Mouse (Mus musculus) CD4-positive helper T cell, adult 2 months (primary cell): ENCODE results near the gene Fam122a.
A peak's percentile ranks its signal among the peaks of the same experiment; 100 is the strongest.

Source experiments
- DNase-seq: peaks from one replicate; pipeline ENCODE4 v3.0.0-alpha.2; 2012; ENCODE audit warnings: low read depth, missing footprints, low spot score

The Fam122a gene

DNA sequence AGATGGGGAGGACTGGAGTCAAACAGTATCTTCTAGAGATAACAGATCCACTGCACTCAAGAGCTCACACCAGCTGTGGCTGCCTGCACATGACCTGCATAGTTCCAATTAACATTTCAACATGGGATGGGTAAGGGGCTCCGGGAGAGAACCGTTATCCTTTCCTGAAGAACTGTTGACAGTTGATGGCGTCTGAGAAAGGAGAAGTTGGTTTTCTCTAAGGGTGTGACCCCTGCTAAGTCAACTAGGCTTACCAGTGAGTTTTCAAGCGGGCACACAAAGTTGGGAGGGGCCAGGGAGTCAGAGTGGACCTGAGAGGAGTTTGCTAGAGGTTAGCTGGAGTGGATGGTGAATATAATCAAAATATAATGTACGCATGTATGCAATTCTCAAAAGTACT, 13.1 kb upstream of the Fam122a start:
- no peak for DNase-seq

DNA sequence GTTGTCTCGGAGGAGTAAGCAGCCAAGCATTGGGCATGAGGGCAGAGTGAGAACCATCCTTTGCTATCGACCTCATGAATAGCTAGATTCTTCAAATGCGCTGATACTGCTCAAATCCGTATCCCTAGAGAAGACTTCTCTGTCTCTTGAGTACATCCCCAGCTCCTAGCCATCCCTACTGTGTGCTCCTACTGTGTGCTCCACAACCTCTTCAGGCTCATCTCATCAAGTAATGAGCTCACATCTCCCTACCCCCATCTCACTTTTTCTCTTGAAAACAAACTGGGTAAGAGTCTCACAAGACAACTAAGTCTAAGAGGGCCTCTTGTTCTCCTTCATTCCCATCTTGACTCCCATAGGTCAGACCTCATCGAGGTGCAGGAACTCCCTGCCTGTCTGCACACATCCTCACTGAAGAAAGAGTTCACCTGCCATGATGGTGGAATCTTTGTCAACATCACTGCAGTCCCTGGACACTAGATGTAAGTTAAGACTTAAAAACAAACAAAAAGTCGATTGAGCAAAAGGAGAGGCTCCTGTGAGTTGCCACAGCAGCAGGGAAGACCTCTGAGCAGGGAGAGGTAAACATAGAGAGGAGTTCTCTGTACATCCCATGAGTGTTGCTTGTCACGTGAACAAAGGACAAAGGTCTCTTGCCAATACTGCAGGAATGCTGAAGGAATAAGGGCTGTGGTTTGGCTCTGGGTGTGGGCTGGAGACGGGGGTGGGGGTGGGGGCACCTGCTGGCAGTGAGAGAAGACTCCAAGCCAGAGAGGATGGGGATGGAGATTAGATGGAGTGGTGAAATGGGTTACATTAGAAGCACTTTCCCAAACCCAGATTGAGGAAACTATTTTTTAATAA, 9.5 kb upstream of the Fam122a start:
- no peak for DNase-seq

DNA sequence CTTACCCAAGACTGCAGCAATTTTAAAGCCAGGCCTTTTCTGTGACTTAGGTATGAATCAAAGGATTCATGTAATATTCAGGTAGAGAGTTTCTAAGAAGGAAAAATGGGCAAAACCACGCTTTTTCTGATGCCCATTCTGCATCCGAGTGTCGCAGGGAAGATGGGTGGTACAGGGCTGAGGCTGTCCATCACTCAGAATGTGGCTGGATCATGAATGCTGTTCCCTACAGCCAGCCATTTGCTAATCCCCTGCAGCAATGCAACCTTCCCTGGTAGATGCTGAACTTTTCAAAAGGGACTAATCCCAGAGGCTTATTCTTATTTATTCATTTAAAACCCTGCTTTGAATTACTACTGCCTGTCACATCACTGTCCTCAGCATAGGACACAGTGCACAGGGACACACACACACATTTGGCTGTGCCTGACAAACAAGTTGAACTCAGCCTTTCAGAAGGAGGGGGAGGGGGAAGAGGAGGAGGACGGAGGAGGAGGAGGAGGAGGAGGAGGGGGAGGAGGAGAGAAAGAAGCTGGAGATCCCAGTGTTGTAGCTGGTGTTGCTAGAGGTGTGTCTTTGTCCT, 7.5 kb upstream of the Fam122a start:
- no peak for DNase-seq

DNA sequence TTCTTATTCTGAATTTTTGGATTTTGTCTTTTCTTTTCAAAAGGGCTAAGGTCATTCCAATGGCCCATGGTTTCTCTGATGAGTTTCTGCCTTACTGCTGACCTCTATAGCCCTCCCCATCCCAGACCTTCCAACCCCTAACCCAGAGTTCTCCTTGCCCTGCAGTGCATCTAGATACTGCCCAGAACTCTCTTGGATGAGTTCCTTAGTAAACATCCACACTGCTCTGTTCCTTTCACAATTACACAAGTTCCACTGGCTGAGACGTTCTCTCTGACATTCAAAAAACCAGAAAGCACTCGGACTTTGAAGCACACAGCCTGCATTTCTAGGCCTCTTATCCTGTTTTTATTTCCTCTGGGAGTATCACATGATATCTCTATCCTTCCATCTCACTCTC, 3.8 kb upstream of the Fam122a start:
- DNase-seq = no peak

DNA sequence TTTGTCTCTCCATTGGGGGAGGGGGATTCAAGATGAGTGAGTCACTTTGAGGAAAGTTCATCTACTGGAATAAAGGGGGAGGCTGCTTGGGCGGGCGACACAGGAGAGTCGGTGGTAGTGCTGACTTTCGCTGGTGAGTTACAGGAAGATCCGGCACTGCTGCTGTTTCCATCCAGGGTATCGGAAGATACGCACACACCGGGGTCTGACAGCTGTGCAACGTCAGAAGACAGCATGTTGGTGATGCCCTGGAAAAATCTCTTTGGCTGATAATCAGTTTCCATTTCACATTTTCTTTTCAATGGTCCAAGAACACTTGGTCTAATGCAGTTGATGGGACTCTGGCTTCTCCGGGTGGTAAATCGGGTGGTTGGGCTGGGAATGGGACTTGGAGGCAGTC, 695 bp downstream of the Fam122a start:
- peak; percentile 83 for DNase-seq

DNA sequence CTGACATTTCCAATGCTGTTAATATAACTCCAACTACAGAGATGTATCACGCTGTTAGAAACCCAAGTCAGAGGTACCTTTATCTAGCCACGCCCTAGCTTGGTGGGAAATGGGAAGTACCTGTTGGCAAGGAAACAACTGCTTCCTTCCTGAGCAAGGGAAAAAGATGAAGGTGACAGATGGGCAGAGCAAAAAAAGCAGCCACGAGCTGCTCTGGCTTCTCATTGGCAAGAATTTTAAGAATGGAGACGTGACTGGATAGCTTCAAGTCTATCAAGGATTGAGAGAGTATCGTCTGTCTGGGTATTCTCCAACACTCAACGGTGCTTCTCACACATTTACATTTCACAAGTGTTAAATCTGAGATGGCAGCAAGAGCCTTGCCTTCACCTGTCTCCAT, 1.9 kb downstream of the Fam122a start:
- DNase-seq = no peak

DNA sequence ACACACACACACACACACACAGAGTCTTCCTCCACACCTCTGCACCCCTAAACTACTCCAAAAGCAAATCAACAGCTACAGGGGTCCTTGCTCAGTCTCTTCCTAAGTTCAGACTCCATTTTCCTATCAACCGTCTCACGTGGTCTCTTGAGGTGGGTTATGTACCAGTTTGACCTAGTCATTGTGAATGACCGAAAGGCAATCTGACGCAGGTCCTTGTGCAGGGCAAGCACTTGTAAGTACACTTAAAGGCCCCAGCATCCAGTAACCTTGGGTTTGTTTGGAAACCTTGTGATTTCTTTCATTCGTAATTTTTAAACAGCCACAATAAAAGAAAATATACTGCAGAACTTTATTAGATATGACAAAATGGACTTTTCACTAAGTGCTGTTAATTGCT, 4.6 kb downstream of the Fam122a start:
- DNase-seq = no peak

DNA sequence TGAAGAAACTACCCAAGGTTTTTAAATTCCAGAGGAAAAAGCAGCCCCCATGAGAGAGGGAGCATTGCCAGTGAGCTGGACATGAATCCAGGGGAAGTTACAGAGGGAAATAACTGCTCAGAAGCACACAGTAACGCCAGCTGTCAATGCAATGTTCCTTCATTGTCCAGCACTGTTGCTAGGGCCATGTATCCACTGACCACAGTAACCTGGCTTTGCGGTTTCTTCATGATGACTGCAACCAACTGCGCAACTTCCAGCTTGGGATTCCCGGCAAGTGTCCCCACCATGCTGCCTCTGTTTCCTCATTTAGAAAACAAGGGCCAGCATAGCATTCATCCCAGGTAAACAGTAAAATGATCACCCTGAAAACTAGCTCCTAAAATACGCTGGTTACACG, 5.6 kb downstream of the Fam122a start:
- DNase-seq = no peak

DNA sequence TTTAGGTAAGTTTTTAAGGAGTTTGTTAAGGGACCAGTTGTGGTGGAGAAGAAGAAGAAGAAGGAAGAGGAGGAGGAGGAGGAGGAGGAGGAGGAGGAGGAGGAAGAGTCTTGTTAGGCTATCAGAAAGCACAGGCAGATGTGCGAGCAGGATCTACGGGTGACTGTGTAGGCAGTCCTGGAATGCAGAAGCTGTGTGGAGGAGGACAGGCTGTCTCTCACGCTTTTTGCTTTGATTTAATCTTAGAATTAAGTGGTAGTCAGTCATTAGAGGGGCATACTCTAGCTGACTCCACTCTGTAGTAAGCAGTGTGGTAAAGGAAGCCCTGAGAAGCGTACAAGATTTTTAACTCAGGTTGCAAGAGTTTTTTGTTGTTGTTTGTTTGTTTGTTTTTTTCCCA, 7.9 kb downstream of the Fam122a start:
- no peak for DNase-seq

DNA sequence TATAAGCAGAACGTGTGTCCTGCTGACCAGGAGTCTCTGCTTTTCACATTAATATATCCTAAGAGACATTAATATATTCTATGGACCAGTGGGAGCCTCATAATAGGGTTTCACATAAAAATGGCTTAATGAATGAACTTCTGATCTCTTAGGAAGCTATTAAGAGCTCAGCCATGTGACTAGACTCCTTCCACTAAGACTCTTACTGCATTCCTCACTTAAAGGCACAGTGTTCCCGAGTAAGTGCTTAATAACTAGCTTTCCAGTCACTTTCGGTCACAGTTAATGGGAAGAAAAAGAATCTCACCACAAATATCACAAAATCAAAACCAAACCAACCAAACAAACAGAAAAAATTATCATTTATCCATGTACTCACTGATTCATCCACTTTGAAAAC, 8.5 kb downstream of the Fam122a start:
- no peak for DNase-seq

DNA sequence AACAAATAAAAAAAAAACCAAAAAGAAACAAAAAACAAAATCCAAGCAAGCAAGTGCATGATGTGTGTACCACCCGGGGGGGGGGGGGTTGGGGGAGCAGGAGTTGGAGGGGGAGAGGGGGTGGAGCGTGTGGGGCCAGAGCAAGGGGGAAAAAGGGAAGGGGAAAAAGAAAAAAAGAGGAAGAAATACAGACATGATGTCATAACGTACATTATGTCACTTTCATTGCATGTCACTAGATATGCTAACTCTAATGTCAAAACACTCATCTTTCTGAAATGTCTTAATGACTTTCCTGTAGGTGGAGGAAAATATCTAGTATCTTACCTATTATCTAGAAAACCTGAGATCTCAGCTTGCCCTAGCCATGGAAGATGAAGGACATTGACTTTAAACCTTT, 14.1 kb downstream of the Fam122a start:
- no peak for DNase-seq

DNA sequence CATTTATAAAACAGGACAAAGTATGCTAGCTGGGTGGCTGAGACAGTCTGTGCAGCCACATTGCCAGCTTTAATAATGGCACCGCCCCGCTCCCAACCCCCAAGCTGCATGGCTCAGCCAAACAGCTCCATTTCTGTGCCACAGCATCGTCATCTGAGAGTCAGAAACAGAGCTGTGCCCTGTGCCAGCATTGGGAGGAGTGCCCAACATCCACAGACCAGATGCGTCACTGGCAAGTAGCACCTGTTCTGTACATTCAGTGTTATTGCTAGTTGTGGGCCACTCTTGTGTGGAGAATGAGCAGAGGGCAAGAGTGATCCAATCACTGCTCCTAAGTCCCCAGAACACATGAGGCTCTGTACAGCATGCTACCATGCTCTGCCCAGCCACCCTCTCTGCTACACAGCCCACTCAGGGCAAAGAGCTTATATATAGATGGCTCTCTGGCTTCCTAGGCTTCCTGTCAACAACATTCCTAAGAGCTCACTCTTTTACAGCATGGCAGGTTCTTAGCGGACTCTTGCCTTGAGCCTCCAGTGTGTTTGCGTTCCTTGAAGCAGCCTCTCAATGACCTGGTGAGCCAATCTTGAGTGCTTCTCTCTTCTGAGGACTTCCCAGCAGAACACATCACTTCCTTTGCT, 20.4 kb downstream of the Fam122a start:
- no peak for DNase-seq

DNA sequence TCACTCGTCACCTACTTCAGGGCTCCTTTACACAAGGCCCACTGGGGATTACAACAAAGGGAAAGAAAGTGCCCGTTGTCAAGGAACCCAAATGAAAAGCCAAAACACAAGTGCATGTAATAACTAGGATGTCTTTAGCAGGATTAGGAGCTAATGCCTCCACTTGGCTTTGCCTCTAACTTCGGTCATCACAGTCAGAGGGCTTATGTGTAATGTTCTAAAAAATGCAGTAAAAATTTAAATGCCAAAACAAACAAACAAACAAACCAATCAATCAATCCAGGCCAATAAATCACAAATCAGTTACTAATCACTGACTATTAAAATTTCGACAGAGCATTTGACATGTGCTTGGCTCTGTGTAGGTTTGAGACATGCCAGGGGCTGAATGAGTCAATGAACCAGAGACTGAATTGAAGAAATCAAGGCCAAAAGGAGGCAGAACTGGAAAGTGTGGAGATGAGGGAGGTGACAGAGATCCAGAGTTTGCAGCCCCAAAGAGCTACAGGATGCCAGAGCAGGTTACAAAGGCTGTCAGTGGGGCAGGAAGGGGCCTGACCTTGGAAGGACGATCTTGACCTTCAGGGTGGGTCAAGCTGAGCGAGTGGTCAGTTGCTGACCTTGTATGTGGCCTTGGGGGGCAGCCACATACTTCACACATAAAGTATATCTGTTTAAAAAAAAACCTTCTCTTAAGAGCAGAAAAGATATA, 21.8 kb downstream of the Fam122a start:
- no peak for DNase-seq

DNA sequence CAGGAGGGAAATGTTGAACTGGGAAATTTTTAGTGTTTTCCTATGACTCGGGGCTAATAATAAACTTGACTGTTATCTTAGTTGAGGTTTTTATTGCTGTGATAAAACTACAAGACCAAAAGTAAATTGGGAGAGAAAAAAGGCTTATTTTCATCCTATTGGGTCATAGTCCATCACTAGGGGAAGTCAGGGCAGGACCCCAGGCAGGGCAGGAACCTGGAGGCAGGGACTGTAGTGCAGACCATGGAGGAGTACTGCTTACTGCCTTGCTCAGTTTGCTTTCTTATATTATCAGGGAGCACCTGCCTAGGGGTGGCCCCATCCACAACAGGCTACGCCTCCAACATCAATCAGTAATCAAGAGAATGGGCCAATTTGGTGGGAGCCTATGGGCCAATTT, 22.7 kb downstream of the Fam122a start:
- no peak for DNase-seq

DNA sequence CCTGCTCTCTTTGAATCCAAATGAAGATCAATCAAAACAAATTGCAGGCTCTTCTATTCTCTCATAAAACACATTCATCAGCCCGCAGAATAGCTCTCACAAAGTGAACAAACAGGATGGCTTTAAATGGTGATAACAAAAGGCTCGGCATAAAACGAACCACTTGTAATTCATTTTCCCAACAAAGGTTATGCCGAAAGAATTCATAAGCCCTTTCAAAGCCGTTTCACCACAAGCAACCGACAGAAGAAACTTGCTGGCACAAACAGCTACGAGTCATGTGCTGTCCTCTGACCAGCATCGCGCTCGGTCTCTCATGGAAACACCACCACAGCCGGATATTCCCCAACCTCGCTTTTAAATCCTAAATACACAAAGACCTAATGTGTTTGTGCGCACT, 23.8 kb downstream of the Fam122a start:
- DNase-seq = no peak

DNA sequence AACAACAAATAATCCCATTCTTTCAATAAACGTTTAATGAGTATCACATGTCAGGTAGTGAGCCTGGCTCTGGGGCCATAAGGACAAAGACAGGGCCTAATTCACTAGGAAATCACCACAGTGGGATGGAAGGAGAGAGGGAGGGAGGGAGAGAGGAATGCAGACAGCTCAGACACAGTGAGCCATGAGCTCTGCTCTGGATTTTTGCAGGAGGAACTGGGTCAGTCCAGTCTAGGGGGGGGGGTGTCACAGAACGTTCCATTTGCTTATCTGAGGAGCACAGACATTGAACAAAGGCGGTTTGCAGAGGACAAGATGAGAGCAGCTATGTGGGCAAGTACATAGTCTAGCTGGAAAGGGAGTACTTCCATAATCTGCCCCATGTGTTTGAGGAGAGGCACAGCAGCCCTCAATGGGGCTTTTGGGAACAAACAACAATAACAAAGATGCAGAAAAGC, 24.7 kb downstream of the Fam122a start:
- no peak for DNase-seq

DNA sequence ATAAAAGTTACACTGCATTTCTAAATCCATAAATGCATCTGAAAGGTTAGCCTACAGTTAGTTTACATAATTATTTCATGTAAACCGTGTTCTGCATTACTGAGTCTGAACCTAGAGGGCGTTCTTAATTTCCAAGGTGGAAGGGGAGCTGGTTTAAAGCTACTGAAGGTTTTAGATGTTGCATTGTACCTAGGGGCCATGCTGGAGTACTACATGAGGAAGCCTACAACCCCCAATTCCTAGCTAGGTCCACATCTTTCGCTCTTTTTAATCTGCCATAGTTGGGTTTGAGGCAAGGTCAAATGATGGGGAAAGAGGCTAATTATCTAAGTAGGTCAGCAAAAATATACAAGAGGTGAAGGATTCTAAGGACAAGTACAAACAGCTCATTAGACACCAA, 25.5 kb downstream of the Fam122a start:
- DNase-seq = no peak

DNA sequence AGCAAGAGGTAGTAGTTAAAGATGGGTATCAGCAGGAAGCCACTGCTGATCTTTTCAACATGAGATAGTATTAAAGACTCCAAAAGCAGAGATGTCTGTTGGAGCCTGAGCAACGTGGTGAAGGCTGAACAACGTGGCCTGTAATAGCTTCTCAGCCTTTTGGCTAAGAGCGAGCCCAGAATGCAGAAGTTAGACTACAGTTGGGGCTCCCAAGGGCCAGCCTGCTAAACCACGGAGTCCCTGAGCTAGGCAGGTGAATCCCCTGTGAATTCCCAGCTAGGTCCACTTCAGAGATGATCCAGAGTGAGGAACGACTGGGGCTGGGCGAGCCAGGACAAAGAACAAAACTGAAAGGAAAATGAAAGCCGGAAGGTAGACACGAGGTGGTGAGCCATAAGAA, 26.4 kb downstream of the Fam122a start:
- no peak for DNase-seq

DNA sequence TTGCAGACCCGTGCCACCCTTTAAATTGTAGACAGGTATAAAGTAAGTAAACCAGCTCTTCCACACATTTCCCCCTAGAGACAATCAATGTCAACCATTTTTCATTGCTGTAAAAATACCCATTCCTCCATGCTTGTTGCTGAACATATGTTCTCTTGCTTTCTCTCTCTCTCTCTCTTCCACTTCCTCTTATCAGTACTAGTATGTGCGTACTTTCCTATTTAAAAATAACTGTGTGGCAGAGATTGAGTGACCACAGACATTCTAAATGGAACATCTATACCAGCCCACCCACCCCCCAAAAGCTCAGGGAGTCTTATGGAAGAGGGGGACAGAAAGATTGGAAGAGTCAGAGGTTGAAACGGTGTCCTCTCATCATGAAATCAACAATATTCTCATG, 32.8 kb downstream of the Fam122a start:
- DNase-seq = no peak

DNA sequence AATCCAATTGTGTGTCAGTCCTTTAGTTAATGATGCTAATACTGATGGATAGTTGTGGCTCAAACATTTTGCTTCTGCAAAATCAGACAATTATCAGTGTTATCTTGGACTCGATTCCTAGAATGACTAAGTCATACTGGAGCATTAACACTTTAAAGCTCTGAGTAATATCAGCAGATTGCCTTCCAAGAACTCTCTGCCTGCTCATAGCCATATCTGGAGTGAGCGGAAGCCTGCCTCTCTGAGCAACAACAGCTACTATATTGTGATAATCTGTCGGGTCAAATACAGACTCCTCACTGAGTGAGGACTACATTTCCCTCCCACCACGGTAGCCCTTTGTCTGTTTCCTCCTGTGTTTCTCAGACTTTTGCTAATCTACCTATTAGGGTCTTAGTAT, 37.4 kb downstream of the Fam122a start:
- DNase-seq = no peak

DNA sequence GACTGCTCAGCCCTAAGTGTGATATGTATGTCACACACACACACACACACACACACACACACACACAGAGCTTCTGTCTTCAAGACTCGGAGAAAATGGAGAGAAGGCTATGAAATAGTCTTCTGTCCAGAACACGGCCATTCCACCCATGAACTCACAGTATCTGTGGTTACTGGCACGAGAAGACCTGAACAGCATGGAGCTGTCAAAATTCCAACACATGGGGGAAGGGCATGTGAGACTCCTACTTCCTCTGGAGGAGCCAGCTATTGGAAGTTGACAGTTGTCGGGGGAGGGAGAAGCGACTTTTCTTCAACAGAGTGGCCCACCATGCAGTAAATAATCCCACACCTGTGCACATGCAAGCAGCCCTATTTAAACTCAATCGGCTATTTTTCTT, 42.9 kb downstream of the Fam122a start:
- DNase-seq = no peak

DNA sequence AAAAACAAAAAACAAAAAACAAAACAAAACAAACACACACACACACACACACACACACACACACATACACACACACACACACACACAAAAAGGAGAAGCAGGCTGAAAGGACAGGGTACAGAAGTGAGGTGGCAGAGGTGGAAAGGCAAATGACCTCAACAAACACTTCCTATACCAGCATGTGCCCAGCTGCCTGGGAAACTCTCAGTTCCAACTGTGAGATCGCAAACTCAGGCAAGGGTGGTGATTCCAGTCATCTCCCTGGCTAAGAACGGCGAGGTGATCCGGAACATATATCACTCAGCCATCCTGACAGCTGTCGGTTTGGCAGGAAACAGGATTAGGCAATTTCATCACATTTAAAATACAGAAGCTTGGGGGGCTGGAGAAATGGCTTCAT, 44.7 kb downstream of the Fam122a start:
- no peak for DNase-seq
